Mouse (Mus musculus) skeletal muscle tissue, adult 2 months (tissue): Measurements from ENCODE around the gene Rap1gap.

ENCODE experiments used
- DNase-seq: peaks from one replicate; pipeline ENCODE4 v3.0.0-alpha.2; 2012; ENCODE audit warnings: low read depth, low spot score

Gene Rap1gap

DNA sequence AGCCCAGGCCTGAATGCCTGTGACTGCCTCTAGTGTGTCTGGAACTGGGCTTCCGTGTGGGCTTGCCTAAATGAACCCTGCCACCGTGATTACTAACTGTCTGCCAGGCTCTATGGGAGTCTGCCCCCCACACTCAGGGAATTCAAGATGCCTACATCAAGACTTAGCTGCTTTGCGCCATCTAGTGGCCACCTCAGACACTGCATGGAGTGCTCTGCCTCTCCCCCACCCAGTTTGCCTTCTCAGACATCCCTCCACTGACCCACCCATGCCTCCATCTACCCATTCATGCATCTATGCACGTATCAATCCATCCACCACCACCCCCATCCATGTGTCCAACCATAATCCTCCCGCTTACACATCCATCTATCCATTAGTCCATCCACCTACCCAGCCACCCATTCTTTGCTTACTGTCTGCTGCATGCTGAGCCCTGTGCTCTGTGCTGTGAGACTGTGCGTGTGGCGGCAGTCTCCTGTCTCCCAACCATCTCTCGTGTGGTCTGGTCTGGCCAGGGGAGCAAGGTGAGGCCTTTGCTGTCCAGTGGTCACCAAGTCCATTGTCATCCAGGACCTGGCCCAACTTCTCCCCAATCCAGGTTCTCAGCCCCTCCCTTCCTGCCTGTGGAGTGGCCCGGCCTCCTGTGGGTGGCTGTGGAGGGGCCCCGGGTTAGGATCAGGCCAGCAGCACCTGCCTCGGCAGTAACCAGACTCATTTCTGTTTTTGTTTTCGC lies 58.3 kb downstream of the Rap1gap start:
- DNase-seq, result peak; percentile 48

DNA sequence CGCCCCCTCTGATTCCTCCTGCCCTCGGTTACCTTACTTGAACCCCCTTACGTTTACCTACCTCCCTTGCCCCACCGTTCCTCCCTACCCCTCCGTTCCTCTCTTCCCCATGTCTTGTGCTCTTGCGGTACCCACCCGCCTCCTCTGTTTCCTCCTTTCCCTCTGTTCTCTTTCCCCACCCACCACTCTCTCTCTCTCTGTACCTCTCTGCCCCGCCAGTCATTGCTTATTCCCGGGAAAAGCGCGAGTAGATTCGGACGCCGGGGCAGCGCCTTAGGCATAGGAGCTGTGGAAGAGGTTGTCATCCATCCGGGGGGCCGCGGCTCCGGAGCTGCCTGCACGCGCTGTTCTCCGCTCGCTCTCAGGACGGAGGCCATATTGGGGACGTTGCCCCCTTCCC lies 59.0 kb downstream of the Rap1gap start:
- DNase-seq, result no peak

DNA sequence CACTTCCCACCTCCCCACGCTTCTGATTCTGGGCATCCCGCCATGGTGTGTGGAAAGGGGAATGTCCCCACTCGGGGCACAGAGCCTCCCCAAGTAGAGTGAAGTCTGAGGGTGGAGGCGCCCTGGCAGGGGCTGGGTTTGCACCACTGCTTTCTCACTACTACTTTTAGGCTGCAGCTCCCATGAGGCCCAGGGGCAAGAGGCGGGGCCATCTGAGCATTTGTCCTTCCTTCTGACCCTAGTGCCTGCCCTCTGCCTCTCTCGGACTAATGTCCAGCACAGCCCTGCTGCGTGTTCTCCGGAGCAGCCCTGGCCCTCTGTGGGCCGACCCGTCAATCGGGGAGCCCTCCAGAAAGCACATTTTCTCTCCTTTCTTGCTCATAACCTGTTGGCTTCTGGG lies 59.7 kb downstream of the Rap1gap start:
- DNase-seq, result peak; percentile 33

DNA sequence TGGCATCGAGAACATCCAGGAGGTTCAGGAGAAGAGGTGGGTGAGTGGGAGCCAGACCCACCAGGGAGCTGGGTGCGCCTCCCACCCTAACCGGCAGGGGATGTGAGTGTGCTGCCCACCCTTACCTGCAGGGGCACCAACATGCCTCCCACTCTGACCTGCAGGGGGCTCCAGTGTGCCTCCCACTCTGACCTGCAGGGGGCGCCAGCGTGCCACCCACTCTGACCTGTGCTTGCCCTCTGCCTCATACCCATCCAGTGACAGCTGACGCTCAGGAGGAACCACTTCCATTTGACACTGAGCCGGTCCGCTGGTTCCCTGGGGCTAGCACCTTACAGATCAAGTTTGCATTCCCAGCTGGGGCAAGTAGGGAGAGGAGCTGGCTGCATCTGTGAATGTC lies 60.2 kb downstream of the Rap1gap start:
- DNase-seq, result peak; percentile 83

DNA sequence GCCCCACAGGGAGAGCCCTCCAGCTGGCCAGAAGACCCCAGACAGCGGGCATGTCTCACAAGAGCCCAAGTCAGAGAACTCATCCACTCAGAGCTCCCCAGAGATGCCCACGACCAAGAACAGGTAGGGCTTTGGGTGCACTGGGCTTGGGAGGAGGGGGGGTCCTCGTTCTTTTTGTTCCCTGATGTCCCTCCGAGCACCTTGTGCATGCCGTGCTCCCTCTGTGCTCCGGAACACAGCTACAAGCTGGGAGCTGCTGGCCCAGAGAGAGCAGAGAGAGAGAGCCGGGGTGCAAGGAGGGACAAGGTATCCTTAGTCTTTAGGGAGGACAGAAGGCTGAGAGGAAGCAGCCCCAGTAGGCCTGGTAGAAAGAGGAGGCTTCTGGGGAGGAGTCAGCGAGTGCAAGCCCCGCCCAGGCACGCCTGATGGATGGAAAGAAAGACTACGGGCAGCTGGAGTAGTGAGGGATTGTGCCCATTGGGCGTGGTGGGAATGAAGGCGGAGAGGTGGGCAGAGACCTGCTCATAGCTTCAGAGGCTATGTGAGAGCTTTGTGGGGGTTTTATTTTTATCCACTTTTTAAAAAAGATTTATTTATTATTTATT lies 61.1 kb downstream of the Rap1gap start:
- no peak for DNase-seq

DNA sequence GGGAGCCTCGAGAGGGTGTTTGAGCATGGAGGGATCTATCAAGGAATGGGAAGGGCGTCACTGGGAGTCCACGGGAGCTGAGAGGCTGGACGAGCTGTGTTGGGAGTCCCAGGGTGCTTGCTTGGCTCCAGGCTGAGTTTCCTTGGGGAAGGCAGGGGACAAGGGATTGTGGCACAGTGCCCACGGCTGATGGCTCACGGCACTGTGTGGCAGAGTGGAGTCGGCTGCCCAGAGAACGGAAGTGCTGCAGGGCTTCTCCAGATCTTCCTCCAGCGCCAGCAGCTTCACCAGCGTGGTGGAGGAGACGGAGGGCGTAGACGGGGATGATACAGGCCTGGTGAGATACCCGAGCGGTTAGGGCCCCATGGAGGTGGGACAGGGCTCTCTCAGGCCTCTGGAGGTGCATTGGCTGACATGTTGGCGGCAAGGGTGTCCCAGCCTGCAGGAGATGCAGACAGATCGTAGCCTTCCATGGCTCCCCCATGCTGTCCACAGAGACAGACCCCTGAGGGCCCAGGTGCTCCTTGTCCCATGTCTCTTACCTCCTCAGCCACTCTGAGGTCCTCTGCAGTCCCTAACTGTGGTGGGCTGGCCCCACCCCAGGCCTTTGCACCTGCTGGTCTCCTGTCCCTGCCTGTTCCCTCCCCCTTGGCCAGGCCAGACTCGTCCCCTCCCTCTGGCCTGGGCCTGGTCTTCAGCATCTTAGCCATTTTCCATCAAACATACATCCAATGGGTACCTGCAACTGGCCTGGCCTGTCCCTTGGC lies 62.4 kb downstream of the Rap1gap start:
- DNase-seq, result no peak

DNA sequence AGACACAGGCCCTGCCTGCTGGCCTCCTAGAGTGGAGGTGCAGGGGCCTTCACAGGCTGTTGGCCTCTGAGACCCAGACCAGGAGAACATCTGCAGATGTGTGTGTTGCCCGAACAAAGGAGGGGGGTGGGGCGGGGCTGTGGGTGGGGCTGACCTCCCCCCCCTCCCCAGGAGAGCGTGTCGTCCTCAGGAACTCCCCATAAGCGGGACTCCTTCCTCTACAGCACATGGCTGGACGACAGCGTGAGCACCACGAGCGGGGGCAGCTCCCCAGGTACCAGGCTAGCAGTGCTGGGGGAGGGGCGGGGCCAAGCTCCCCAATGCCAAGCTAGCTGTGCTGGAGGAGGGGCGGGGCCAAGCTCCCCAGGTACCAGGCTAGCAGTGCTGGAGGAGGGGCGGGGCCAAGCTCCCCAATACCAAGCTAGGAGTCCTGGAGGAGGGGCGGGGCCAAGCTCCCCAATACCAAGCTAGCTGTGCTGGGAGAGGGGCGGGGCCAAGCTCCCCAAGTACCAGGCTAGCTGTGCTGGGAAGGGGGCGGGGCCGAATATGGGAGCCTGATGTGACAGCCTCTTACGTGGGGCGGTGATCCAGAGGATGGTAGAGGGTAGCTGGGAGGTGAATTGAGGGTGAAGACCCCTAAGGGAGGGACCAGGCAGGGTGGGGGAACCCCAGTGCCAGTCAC lies 63.1 kb downstream of the Rap1gap start:
- no peak for DNase-seq

DNA sequence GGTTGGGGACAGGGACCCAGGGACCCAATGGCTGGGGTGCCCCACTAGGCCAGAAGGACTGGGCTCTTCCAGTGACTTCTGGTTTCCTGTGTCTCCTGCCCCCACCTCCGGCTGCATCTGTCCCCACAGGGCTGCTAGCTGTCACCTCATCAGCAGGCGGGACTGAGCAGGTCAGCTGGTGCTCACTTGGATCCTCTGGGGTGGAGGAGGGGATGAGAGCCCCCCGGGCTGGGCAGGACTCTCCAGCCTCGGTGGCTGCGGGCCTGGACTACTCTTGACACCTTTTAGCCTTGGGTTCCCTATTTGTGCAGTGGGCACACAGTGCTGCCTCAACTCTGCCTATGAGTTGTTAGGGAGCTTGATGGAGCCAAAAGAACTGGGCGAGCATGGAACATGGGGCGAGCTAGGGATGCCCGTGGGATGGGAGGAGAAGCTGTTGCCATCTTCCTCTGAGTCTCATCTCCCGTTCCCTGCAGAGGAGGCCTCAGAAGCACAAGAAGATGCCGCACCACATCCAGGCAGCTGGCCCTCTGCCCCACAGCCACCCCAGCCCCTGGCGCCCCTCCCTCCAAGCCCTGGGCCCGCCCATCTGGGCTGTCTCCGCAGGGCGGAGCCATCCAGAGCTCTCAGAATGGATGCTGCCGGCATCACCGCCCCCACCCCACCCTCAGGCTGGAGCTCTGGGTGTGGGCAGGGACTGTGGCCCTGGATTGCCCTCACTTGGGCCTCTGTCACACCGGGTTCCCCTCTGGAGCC lies 64.1 kb downstream of the Rap1gap start:
- no peak for DNase-seq

DNA sequence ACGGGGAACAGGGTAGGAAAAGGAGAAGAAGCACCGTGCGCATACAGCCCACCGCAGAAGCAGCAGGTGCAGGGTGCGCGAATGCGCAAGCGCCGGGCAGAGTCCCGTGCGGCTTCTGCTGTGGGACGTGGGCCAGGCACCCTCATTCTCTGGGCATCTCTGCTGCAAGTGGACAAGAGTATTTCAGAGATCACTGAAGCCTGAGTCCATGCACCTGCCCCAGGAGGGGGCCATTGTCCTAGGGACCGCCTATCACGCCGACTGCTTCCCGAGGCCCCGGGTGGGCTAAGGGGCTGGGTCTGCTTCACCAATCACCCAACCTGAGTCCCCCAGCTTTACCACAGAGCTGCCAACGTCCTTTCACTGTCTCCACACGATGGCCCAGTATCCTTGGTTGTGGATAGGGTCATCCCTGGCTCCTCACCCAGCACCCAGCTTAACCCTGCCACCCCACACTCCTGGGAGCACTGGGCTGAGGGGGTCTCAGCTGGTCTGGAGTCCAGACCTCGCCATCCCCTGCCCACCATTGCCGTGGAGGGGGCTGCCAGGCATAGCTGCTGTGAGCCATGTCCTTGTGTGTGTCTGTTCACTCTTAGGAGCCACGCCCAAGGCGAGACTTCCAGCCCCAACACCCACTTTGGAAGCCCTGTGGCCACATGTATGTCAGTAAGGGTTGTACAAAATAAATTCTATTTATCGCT lies 64.8 kb downstream of the Rap1gap start:
- no peak for DNase-seq

DNA sequence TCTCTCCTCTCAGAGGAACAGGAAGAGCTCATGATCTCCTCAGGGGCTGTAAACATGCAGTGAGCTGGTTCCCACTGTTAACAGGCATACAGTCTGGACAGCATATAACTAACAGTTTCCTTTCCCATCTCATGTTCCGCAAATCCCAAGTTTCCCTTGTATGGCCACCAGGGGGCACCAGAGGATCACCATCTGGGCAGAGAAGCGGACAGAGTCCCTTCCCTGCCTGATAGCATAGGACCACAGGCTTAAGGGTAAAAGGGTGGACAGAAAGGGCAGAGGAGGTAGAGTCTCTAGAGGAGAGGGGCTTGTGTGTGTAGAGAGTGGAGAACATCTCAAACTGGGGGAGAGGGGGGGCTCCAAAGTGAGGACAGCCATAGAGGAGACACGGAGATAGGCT lies 65.6 kb downstream of the Rap1gap start:
- DNase-seq, result peak; percentile 89

DNA sequence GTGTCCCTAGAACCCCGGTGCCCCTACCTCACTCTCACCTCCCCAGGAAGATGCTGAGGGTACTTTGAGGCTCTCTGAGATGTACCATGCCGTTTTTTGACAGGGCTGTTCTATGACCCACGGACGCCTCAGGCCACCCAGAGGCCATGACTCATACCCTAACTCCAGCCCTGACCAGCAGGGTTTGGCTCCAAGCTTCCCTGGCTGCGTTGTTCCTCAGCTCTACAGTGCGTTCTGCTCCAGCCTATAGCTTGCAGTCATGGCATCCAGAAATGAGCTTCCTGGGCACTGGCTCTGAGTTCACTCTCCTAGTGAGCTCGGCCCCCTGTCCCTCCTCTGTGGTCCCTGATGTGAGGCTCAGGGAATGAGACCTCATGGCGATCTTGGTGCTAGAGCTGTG lies 66.2 kb downstream of the Rap1gap start:
- no peak for DNase-seq

DNA sequence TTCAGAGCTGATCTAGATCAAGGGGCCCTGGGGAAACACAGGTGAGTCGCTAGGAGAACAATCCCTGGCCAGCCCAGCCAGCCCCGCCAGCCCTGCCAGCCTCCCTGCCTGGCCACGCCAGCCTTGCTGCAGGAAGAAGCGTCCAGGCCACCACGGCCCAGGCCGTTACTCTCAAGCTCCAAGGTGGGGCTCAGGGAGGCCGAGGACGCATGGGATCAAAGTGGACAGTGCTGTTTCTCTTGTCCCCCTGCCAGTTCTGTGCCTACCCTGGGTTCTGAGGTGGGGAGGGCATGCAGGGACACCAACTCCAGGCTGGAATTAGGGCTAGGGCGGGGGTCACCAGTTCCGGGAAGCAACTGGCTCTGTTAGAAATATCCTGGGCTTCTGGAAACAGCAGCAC lies 67.4 kb downstream of the Rap1gap start:
- DNase-seq, result no peak

DNA sequence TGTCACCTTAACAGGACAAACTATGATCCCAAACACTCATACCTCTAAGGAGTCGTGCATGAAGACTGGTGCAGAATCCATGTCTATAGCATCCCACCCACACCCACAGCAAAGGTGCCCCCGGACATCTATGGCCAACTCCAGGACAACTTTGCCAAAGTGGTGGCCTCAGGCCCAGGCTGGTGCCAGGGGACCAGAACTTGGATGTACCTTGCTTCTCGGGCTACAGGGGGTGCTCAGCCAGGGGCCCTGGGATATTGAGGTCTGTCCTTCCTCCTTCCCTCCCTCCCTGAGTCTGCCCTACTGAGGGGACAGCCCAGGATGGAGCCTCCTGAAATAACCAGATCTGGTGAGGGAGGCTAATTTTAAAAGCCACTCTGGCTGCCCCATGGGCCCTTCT lies 67.8 kb downstream of the Rap1gap start:
- no peak for DNase-seq

DNA sequence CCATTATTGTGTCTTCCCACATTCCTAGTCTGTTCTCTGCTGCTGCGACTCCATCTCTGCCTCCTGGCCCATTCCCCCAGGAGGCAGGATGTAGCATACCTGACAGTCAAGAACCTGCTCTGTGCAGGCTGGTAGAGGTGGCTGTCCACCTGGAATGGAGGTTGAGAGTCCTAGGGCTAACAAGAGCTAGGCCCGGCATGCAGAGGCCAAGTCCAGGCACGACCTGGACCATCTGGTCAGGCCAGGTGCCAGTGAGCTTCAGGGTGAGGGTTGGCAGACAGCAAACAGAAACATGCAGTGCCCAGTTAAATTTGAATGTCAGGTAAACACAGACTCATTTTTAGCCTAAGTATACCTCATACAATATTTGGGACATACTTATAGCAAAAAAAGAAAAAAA lies 68.4 kb downstream of the Rap1gap start:
- DNase-seq, result no peak

DNA sequence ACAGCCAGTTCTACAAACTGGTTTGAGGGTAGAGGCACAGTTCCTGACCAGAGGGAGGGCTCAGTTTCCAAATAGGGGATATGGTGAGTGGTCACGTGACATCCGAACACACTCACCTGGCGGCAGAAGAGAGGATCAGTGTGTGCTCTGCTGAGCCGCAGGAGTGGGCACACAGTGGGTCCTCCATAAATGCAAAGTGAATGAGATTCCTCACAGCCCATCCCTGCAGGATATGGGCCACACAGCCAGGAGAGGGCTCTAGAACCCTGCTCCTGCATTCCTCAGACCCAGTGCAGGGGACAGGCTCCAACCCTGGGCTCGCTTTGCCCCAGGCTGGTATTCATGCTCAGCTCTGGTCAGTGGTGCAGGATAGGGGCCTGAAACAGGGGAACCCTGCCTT lies 68.9 kb downstream of the Rap1gap start:
- no peak for DNase-seq

DNA sequence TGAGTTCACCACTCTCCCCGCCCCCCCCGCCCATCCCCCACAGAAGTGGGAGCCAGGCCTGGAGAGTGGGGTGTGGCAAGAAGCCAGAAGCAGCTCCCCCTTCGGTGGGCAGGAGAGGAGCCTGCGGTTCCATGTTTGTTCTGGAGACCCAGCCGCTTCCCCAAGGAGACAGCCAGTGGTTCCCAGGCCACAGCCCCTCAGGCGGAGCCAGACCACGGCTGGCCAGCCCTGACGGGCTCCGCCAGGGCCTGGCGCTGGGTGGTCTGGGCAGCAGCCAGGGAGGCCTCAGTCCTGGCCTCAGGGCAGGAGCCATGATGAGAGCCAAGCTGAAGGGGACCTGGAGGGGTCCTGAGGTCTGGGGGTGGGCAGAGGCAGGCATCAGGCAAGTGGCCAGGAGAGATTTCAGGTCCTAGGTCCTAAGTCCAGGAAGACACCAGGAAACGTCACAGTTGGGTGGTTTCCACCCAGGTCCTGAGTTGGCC lies 71.7 kb downstream of the Rap1gap start:
- DNase-seq, result no peak

DNA sequence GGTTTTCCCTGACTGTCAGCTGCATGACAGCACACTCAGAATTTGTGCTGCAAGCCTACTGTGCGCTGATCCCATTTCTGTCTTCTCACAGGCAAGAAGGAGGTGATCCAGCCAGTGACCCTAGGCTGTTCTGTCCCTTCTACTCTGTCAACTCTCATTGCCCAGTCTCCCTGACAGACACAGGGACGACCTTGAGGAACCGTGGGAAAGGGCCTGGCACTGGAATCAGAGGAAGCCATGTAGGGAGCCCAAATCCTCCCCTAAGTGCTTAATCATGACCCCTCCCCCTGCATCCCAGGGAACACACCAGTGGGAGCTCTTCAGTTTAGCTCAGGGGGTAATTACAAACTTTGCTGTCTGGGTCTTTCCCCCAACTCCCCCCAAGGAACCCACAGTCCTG lies 73.2 kb downstream of the Rap1gap start:
- no peak for DNase-seq

DNA sequence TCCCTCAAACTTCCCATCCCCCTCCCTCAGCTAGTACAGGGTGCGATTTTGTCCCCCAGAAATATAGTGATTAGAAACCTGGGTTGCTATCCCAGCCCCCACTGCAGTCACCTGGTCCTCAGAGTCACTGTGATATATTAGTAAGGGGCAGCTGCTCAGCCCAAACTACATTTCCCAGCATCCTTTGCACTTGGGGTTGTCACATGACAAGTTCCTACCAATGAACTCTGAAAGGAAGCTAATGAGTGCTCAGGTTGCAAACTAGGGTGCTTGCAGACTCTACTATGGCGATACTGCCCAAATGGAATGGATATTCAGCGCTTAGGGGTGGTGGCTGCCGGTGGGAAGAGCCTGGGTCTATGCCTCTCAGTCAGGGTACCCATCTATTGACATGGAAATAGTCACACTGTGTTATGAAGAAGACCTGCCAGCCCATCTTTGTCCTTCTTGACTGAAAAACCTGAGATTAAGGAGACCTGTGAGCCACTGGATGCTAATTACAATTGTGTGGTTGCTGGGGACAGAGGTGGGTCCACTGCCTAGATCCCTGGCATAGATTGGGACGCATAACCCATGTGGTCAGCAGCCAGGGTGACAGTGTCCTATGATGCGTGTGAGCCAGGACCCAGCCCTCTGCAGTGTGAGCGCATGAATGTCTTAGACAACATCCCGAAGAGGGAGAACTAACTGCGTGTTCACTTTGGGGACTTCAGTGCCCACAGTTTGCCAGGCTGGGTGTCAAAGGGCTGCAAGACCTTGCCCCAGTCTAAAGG lies 74.8 kb downstream of the Rap1gap start:
- DNase-seq, result peak; percentile 32

DNA sequence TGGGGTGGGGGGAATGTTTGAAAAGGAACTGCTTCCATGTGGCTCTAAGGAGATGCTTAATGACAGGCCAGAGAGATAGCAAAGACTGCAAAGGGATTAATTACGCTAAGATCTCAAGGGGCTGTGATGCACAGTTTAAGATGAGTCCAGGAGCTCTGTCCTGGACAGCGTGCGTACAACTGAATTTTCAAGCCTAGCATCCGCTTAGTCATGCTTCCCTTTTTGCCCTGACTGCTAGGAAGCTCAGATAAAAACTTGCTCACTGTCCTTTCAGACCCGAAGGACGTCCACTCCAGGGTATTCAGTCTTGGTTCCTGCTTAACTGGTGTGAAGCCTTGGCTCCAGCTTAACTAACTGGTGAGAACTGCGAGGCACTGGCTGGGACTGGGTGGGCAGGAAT lies 75.8 kb downstream of the Rap1gap start:
- no peak for DNase-seq

DNA sequence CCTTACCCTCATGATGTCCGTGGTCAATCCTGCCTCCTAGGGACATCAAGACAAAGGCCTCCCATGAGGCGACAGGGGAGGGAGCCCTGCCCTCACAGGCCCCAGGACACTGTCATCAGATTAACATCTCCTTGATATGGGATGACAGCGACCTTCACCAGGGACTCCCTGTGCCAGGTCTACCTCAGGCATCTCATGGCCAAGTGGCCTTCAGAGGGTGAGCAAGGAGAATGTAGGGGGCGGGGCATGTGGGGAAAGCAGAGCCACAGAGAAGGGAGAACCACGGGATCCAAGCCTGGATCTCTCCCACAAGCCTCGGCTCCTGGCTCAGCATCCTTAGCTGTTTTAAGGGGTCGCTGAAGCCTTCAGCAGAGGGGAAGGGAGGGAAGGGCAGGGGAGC lies 79.3 kb downstream of the Rap1gap start:
- no peak for DNase-seq
